Mouse (Mus musculus) kidney, postnatal 25 days (tissue): ENCODE results near the gene Tox4.
A peak's percentile ranks its signal among the peaks of the same experiment; 100 is the strongest.

ENCODE experiments used
- DNase-seq, 2 experiments: peaks; one replicate each; pipeline ENCODE4 v3.0.0; 2021; ENCODE audit warnings: mixed read lengths in 2 of 2

Tox4 gene

GRCm38 (mm10) chr14:52313931-52314807 lies 35.2 kb downstream of the Tox4 start:
- DNase-seq: no peak

DNA sequence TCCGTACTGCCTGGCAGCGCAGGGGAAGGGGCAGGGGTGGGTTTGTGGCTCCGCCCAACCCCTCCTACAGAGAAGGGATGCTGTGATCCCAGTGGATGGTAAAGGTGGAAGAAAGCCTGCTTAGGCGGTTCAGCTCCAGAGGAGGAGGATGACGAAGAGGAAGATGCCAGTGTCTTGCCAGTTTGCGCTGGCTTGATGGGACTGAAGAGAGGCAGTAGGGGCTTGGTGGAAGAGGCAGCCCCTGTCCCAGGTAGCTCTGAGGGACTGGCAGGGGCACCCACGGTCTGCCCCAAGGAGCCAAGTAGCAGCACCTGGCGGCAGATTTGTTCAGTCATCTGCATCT lies 35.8 kb downstream of the Tox4 start:
- peak in 1 of 2 experiments; percentile 48 for DNase-seq

DNA sequence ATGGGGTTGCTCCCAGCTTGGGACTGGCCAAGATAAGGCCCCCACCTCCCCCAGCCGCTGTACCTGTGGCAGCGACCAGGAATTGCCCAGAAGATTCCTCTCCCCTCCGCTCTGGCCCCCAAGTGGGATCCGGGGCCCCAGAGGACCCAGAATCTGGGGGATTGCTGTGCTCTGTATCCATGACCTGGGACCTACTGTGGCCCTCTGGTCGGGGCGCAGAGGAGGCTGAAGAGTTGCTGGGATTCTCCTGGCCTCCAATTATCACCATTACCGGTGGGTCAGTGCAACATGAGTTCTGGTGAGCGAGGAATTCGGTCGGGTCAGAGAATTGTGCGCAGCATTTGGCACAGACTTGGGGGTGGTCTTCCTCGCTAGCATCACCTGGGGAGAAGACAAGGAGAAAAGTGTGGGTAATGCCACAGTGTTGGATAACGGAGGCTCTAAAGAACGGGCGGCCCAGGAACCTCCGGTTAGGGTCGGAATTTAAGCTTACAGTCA lies 36.4 kb downstream of the Tox4 start:
- DNase-seq: no peak

DNA sequence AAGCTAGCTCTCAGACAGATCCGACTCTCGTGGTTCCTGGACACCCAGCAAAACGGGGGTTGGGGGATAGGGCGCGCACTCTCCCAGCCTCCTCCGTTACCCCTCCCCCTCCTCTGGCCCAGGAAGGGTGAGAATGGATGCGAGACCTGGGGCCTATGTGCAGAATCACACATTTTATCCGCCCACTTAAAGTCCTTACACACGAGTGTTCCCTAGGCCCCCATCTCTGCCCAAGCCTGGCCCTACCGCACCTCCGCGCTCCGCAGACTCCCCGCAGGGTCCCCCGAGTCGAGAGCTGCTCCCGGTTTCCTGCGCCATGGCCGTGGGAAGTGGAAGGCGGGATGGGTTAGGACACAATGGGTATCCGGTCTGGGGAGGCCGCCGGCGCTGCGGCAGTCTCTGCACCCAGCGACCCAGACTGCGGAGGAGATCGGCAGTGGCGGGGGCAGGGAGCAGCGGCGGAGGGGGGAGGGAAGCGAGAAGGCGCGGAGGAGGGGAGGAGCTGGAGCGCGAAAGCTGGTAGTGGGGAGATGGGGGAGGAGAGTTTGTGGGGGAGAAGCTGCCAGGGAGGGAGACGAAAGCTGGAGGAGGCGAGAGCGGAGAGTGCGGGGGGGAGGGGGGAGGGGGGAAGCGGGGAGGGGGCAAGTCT lies 37.0 kb downstream of the Tox4 start:
- peak; percentile 77 to 88 for DNase-seq

- DNase-seq: peak; percentile 55 to 80
Measured at GRCm38 (mm10) chr14:52316441-52317225, 37.7 kb downstream of the Tox4 start.

DNA sequence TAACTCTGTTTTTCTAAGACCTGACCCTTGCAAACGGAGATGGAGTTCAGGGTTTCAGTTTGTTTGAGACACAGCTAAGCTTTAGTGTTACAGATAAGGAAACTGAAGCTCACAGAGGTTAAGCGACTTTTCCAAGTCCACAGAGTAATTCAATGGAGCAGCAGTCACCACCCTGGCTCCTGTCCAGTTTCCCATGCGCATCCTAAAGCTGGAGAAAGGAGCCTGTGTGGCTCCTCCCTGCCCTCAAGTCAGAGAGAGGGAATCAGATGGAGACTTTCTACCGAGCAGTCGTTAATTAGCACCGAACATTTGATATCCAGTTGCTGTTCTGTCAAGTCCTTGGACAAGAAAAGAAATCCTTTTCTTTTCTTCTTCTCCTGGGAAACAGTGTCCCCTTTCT lies 40.4 kb downstream of the Tox4 start:
- no peak for DNase-seq

DNA sequence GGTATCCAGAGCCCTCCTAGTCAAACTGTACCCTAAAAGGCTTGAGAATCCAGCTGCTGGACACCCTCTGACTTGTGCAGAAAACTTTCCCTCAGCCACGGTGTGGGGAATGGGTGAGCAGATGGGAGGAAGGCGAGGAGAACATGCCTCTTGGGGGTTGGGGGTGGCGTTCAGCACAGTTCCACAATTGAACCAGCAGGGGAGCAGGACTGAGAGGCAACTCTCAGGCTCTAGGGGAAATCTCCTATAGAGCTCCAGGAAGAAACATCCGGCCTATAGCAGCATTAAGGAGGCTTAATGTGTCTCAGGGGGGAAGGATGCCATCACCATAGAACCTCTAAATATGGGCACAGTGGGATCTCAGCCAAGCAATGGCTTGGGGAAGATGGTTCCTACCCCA lies 46.9 kb downstream of the Tox4 start:
- DNase-seq: no peak

DNA sequence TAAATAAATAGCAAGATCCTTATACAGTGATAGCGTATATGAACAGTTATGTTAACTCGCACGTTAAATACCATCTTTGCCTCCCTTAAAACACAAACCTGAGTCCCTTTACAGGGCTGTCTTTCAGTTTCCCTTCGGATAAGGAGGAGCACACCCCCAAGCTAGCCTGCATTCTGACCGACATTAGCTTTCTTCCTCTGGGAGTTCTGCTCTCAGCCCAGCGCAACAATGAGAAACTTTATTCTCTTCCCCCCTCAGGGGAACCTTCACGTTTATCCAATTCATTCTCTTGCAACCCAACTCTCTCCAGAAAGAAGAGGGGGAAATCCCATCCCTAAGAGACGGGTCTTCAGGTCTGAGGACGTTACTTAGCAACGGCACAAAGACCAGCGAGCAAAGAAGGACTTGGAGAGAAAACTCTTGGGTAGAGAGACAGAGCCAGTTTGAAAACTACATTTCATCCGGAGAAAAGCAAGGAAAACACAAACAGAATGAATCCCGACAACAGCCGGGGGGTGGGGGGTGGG lies 48.5 kb downstream of the Tox4 start:
- DNase-seq: no peak

- no peak for DNase-seq
Measured at GRCm38 (mm10) chr14:52327910-52328812, 49.2 kb downstream of the Tox4 start, which contains the start of gene Sall2. Gene Sall2, minus strand, starts transcription at chr14:52328762.

DNA sequence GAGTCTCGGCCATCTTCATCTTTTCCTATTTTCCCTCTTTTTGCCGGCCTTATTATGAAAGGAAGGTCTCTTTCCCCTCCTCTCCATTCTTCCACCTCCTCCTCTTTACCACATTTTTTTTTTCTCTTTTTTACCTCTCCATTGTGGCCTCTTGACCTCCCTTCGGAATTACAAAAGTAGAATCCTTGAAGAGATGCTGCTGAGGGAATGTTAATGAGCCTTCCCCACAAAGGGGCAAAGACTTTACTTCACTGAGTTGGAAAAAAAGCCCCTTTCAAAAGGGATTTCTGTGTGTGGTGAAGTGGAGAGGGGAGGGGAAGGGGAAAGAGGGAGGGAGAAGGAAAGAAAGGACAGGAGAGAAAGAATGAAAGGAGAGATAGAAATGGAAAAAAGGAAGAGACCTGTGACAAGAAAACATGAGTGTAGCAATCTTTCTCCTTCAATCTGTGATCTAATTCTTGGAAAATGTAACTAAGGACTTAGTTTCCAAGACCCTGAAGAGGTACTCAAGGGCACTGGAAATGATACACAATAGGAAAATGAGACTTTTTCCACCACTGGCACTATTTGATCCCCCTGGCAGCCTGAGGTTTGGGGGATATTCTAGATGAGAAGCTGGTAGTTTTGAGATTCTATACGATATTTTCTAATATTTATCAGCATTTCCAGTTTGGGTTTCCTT lies 52.3 kb downstream of the Tox4 start:
- DNase-seq: no peak

DNA sequence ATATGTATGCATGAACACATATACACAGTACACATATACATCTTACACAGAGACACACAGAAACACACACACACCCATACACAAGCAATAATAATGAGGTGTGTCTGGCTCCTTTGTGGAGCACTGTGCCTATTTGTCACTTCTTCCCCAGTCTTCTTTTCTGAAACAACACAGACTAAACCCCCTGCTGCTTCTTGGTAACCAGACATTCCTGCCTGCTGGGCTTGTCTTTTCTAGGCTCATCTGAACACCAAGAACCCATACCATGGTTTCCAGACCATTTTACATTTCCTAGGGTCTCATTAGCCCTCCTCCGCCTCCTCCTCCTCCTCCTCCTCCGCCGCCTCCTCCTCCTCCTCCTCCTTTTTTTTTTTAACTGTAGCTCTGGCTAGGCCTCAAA lies 53.2 kb downstream of the Tox4 start:
- DNase-seq: no peak

- peak; percentile 62 to 79 for DNase-seq
Measured at GRCm38 (mm10) chr14:52338751-52339511, 60.0 kb downstream of the Tox4 start.

DNA sequence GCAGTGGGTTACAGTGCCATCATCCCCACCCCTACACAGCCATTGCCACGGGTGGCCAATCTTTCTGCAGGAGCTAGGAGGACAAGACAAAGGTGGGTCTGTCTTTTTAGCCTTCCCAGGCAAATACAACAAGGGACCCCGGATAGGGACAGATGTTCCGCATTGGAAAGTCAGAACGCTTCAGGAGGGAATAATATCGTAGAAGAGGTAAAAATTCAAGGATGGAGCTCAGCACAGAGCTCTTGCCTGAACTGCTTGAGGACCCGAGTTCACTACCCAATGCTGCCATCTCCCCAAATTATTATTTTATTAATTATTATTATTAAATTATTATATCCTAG lies 60.5 kb downstream of the Tox4 start:
- DNase-seq: no peak
